Mouse (Mus musculus) urinary bladder, postnatal 14 days (tissue): Measurements from ENCODE around the gene Slc24a3.
A peak's percentile ranks its signal among the peaks of the same experiment; 100 is the strongest.

Source experiments
- DNase-seq: peaks from one replicate; pipeline ENCODE4 v3.0.0; 2021; ENCODE audit warnings: low spot score

Gene Slc24a3

GRCm38 (mm10) chr2:145197076-145197475, 29.5 kb downstream of the Slc24a3 start:
- no peak for DNase-seq

- DNase-seq = no peak
These were observed 46.0 kb downstream of the Slc24a3 start for GRCm38 (mm10) chr2:145213587-145213986.

- no peak for DNase-seq
These were observed 46.7 kb downstream of the Slc24a3 start for GRCm38 (mm10) chr2:145214086-145214831.

- DNase-seq = no peak
These were observed 49.0 kb downstream of the Slc24a3 start for GRCm38 (mm10) chr2:145216580-145216979.

GRCm38 (mm10) chr2:145217422-145217821, 49.9 kb downstream of the Slc24a3 start:
- DNase-seq = no peak

- no peak for DNase-seq
These were observed 51.7 kb downstream of the Slc24a3 start for GRCm38 (mm10) chr2:145219246-145219645.

- DNase-seq = no peak
These were observed 56.1 kb downstream of the Slc24a3 start for GRCm38 (mm10) chr2:145223646-145224045.

GRCm38 (mm10) chr2:145225640-145226039, 58.1 kb downstream of the Slc24a3 start:
- DNase-seq = no peak

GRCm38 (mm10) chr2:145226100-145226499, 58.5 kb downstream of the Slc24a3 start:
- DNase-seq = no peak

- no peak for DNase-seq
These were observed 59.8 kb downstream of the Slc24a3 start for GRCm38 (mm10) chr2:145227351-145227750.

GRCm38 (mm10) chr2:145232764-145233484, 65.4 kb downstream of the Slc24a3 start:
- no peak for DNase-seq

- peak; percentile 44 for DNase-seq
These were observed 66.2 kb downstream of the Slc24a3 start for GRCm38 (mm10) chr2:145233547-145234398.

GRCm38 (mm10) chr2:145246384-145246783, 78.8 kb downstream of the Slc24a3 start:
- DNase-seq = no peak

- DNase-seq = no peak
These were observed 80.6 kb downstream of the Slc24a3 start for GRCm38 (mm10) chr2:145248185-145248584.

- DNase-seq = peak; percentile 66
These were observed 89.8 kb downstream of the Slc24a3 start for GRCm38 (mm10) chr2:145257332-145257731.

- no peak for DNase-seq
These were observed 90.3 kb downstream of the Slc24a3 start for GRCm38 (mm10) chr2:145257855-145258254.

GRCm38 (mm10) chr2:145260574-145260973, 93.0 kb downstream of the Slc24a3 start:
- DNase-seq = no peak

GRCm38 (mm10) chr2:145262153-145262552, 94.6 kb downstream of the Slc24a3 start:
- no peak for DNase-seq

- no peak for DNase-seq
These were observed 99.2 kb downstream of the Slc24a3 start for GRCm38 (mm10) chr2:145266723-145267122.

GRCm38 (mm10) chr2:145268971-145269370, 101.4 kb downstream of the Slc24a3 start:
- DNase-seq = no peak

- DNase-seq = no peak
These were observed 101.9 kb downstream of the Slc24a3 start for GRCm38 (mm10) chr2:145269410-145269809.

GRCm38 (mm10) chr2:145274016-145274677, 106.6 kb downstream of the Slc24a3 start:
- DNase-seq = no peak
